Mouse (Mus musculus) liver, embryonic 12.5 days (tissue): ENCODE measurements around the gene Rftn1. TPM values are rescaled to one million over a fixed set of nuclear protein-coding genes. Genes with fewer than 3 reads are reported as not detected.

Experiments used
- ATAC-seq: fragments of 200-750 bp; cut with Nextera tagmentation; 2 replicates; pipeline ENCODE4 v1.8.0; 2017; ENCODE audit warnings: moderate number of reproducible peaks, mild to moderate bottlenecking, moderate library complexity
- H3K27ac ChIP-seq: fragments of 300-500 bp; sonication (generic); 2 replicates; pipeline ENCODE4 v1.5.1; 2016; ENCODE audit warnings: mild to moderate bottlenecking
- H3K27me3 ChIP-seq: fragments of 300-500 bp; sonication (generic); replicated peaks from 2 replicates; pipeline ENCODE4 v1.6.1; 2016; ENCODE audit warnings: mild to moderate bottlenecking, moderate library complexity
- H3K36me3 ChIP-seq: fragments of 300-500 bp; sonication (generic); 2 replicates; pipeline ENCODE4 v1.6.1; 2016; ENCODE audit warnings: mild to moderate bottlenecking, moderate library complexity
- H3K4me1 ChIP-seq: fragments of 300-500 bp; sonication (generic); 2 replicates; pipeline ENCODE4 v1.6.1; 2016
- H3K4me2 ChIP-seq: fragments of 300-500 bp; sonication (generic); 2 replicates; pipeline ENCODE4 v1.6.1; 2016; ENCODE audit warnings: mild to moderate bottlenecking, moderate library complexity
- H3K4me3 ChIP-seq: fragments of 300-500 bp; sonication (generic); 2 replicates; pipeline ENCODE4 v1.5.1; 2016; ENCODE audit warnings: mild to moderate bottlenecking, moderate library complexity
- H3K9ac ChIP-seq: fragments of 300-500 bp; sonication (generic); 2 replicates; pipeline ENCODE4 v1.6.1; 2016; ENCODE audit warnings: mild to moderate bottlenecking, moderate library complexity
- H3K9me3 ChIP-seq: fragments of 300-500 bp; sonication (generic); replicated peaks from 2 replicates; pipeline ENCODE4 v1.6.1; 2016; ENCODE audit warnings: mild to moderate bottlenecking, moderate library complexity
- WGBS: fragments of 180-500 bp; shearing (Covaris S2); methylation state at CpG from one replicate; pipeline ENCODE4 v1.1.7; 2016; ENCODE audit not compliant: insufficient replicate concordance; 5-methylcytosine and 5-hydroxymethylcytosine counted together
- polyA plus RNA-seq: library from polyadenylated mRNA; unstranded; fragments of >200 nt; fragmentation: Nextera tagmentation; extraction: Ambion mirVana; gene quantifications from 2 replicates; pipeline ENCODE4 v1.2.1, GENCODE M21; 2016

The Rftn1 gene
- polyA plus RNA-seq, 1 experiment from 2014 or later: 11.0 TPM

GRCm38 (mm10) chr17:50019819-50020210 lies 170.7 kb downstream of the Rftn1 start:
- peak overlapping the region; percentile 10; the same call in 1 of the 2 replicates for H3K4me3 ChIP-seq

GRCm38 (mm10) chr17:50019090-50019489 lies 171.4 kb downstream of the Rftn1 start:
- H3K4me1 ChIP-seq: peaks cover 80% of the 10 kb centered on the region
- peak overlapping the region; percentile 100 for H3K27ac ChIP-seq
- peak overlapping the region; percentile 71 for H3K9ac ChIP-seq

More at GRCm38 (mm10) chr17:50019819-50020210, 170.7 kb downstream of the Rftn1 start:
- Histone ChIP-seq H3K9ac (peak overlapping the region; percentile 71), H3K9me3 (no peaks in the 10 kb centered on the region), H3K4me2 (peak overlapping the region; percentile 61), H3K27me3 (no peaks in the 10 kb centered on the region), H3K36me3 (no peaks in the 10 kb centered on the region), H3K27ac (peak overlapping the region; percentile 100), H3K4me1 (peaks cover 87% of the 10 kb centered on the region)
- ATAC-seq: no peak
- WGBS: 50% methylated on average over 3 of the region's 3 CpGs

GRCm38 (mm10) chr17:50014708-50015107 lies 175.8 kb downstream of the Rftn1 start:
- H3K4me1 ChIP-seq: peaks cover 51% of the 10 kb centered on the region
- ATAC-seq: no peak
- no peak overlapping the region for H3K4me3 ChIP-seq
- H3K9ac ChIP-seq: no peak overlapping the region
- no peak overlapping the region for H3K27ac ChIP-seq
- H3K4me2 ChIP-seq: no peak overlapping the region
- no peaks in the 10 kb centered on the region for H3K9me3 ChIP-seq
- no peaks in the 10 kb centered on the region for H3K36me3 ChIP-seq
- H3K27me3 ChIP-seq: 0 out of 2 replicates have a peak, but pooled peaks cover 2% of the 10 kb centered on the region
- 71% methylated on average over 9 of the region's 9 CpGs for WGBS

More at GRCm38 (mm10) chr17:50019090-50019489, 171.4 kb downstream of the Rftn1 start:
- peak; percentile 84 for ATAC-seq
- Histone ChIP-seq H3K9me3 (no peaks in the 10 kb centered on the region), H3K27me3 (0 out of 2 replicates have a peak, but pooled peaks cover under 1% of the 10 kb centered on the region), H3K36me3 (no peaks in the 10 kb centered on the region), H3K4me3 (no peak overlapping the region), H3K4me2 (peak overlapping the region; percentile 61)
- WGBS: 38% methylated on average over 5 of the region's 5 CpGs

GRCm38 (mm10) chr17:50013848-50014247 lies 176.6 kb downstream of the Rftn1 start:
- Histone ChIP-seq H3K4me3 (no peak overlapping the region), H3K9ac (no peak overlapping the region), H3K9me3 (no peaks in the 10 kb centered on the region), H3K27me3 (0 out of 2 replicates have a peak, but pooled peaks cover 2% of the 10 kb centered on the region), H3K27ac (no peak overlapping the region), H3K4me2 (no peak overlapping the region), H3K4me1 (peaks cover 45% of the 10 kb centered on the region), H3K36me3 (no peaks in the 10 kb centered on the region)
- ATAC-seq: no peak
- WGBS: 64% methylated on average over 2 of the region's 2 CpGs

- Histone ChIP-seq H3K4me1 (peaks cover 40% of the 10 kb centered on the region), H3K9ac (no peak overlapping the region), H3K27ac (no peak overlapping the region), H3K9me3 (no peaks in the 10 kb centered on the region), H3K27me3 (0 out of 2 replicates have a peak, but pooled peaks cover 2% of the 10 kb centered on the region), H3K4me2 (no peak overlapping the region), H3K4me3 (no peak overlapping the region), H3K36me3 (no peaks in the 10 kb centered on the region)
- 0 out of 2 replicates have a peak, but pooled peaks have one; percentile 17 for ATAC-seq
- WGBS: 36% methylated on average over 4 of the region's 4 CpGs
These were observed 180.4 kb downstream of the Rftn1 start for GRCm38 (mm10) chr17:50010096-50010495.

- 55% methylated on average over 9 of the region's 9 CpGs for WGBS
- Histone ChIP-seq H3K9ac (no peak overlapping the region), H3K4me2 (no peak overlapping the region), H3K27me3 (no peaks in the 10 kb centered on the region), H3K4me1 (peaks cover 44% of the 10 kb centered on the region), H3K9me3 (no peaks in the 10 kb centered on the region), H3K27ac (no peak overlapping the region), H3K36me3 (no peaks in the 10 kb centered on the region), H3K4me3 (no peak overlapping the region)
- no peak for ATAC-seq
These were observed 183.6 kb downstream of the Rftn1 start for GRCm38 (mm10) chr17:50006721-50007351.

- H3K36me3 ChIP-seq: no peaks in the 10 kb centered on the region
- ATAC-seq: no peak
- H3K4me2 ChIP-seq: no peak overlapping the region
- WGBS: 67% methylated on average over 7 of the region's 7 CpGs
- no peak overlapping the region for H3K9ac ChIP-seq
- H3K27me3 ChIP-seq: no peaks in the 10 kb centered on the region
- H3K9me3 ChIP-seq: no peaks in the 10 kb centered on the region
- H3K4me3 ChIP-seq: no peak overlapping the region
- H3K4me1 ChIP-seq: peaks cover 44% of the 10 kb centered on the region
- no peak overlapping the region for H3K27ac ChIP-seq
These were observed 184.1 kb downstream of the Rftn1 start for GRCm38 (mm10) chr17:50006338-50006720.

- Histone ChIP-seq H3K27ac (no peak overlapping the region), H3K4me2 (no peak overlapping the region), H3K27me3 (no peaks in the 10 kb centered on the region), H3K9ac (no peak overlapping the region), H3K4me3 (no peak overlapping the region), H3K9me3 (no peaks in the 10 kb centered on the region), H3K4me1 (peaks cover 26% of the 10 kb centered on the region), H3K36me3 (peaks cover 10% of the 10 kb centered on the region)
- ATAC-seq: no peak
- WGBS: 83% methylated on average over 4 of the region's 4 CpGs
These were observed 187.3 kb downstream of the Rftn1 start for GRCm38 (mm10) chr17:50003156-50003555.

GRCm38 (mm10) chr17:50002171-50002570 lies 188.3 kb downstream of the Rftn1 start:
- no peak overlapping the region for H3K9ac ChIP-seq
- 59% methylated on average over 3 of the region's 3 CpGs for WGBS
- peaks cover 10% of the 10 kb centered on the region for H3K36me3 ChIP-seq
- H3K9me3 ChIP-seq: no peaks in the 10 kb centered on the region
- H3K4me1 ChIP-seq: peaks cover 18% of the 10 kb centered on the region
- no peak overlapping the region for H3K4me2 ChIP-seq
- H3K27ac ChIP-seq: no peak overlapping the region
- ATAC-seq: no peak
- H3K27me3 ChIP-seq: no peaks in the 10 kb centered on the region
- H3K4me3 ChIP-seq: no peak overlapping the region

GRCm38 (mm10) chr17:50001754-50002153 lies 188.7 kb downstream of the Rftn1 start:
- H3K9ac ChIP-seq: no peak overlapping the region
- peaks cover 10% of the 10 kb centered on the region for H3K36me3 ChIP-seq
- H3K27ac ChIP-seq: no peak overlapping the region
- H3K4me2 ChIP-seq: no peak overlapping the region
- H3K4me3 ChIP-seq: no peak overlapping the region
- H3K9me3 ChIP-seq: no peaks in the 10 kb centered on the region
- peaks cover 14% of the 10 kb centered on the region for H3K4me1 ChIP-seq
- no peak for ATAC-seq
- no peaks in the 10 kb centered on the region for H3K27me3 ChIP-seq

GRCm38 (mm10) chr17:50000580-50000979 lies 189.9 kb downstream of the Rftn1 start:
- Histone ChIP-seq H3K27ac (no peak overlapping the region), H3K9me3 (no peaks in the 10 kb centered on the region), H3K4me3 (no peak overlapping the region), H3K36me3 (peaks cover 10% of the 10 kb centered on the region), H3K9ac (no peak overlapping the region), H3K27me3 (no peaks in the 10 kb centered on the region), H3K4me2 (no peak overlapping the region), H3K4me1 (peaks cover 7% of the 10 kb centered on the region)
- 71% methylated on average over 3 of the region's 3 CpGs for WGBS
- ATAC-seq: no peak

GRCm38 (mm10) chr17:49996626-49997152 lies 193.8 kb downstream of the Rftn1 start:
- WGBS: 58% methylated on average over 5 of the region's 5 CpGs

More at GRCm38 (mm10) chr17:49996626-49997152, 193.8 kb downstream of the Rftn1 start:
- Histone ChIP-seq H3K4me1 (no peaks in the 10 kb centered on the region), H3K36me3 (peaks cover 10% of the 10 kb centered on the region), H3K9me3 (no peaks in the 10 kb centered on the region), H3K27ac (no peak overlapping the region), H3K4me2 (no peak overlapping the region), H3K9ac (no peak overlapping the region), H3K4me3 (no peak overlapping the region), H3K27me3 (no peaks in the 10 kb centered on the region)
- no peak for ATAC-seq
